Mouse (Mus musculus) ES-Bruce4 (cell line): ENCODE measurements at regions not wholly inside any gene's neighbourhood (a gene's known extent, or its start where the extent isn't known, plus 50 kb on each side); places are given as distances from the start of the nearest gene placed in this dataset.

Experiments used
- CTCF ChIP-seq: IDR thresholded peaks from one replicate; pipeline ENCODE4 v1.8.1; 2011; ENCODE audit warnings: low read depth, low read length
- EP300 ChIP-seq: IDR thresholded peaks from 2 replicates; pipeline ENCODE4 v1.6.1; 2011; ENCODE audit warnings: low read depth, low read length; ENCODE audit not compliant: insufficient read depth

- TF ChIP-seq EP300 (no peak), CTCF (no peak)
Observed at GRCm38 (mm10) chr4:54324851-54325250, 499.0 kb downstream of the Tmem38b start.
